Mouse (Mus musculus) neural tube, embryonic 12.5 days (tissue): Measurements from ENCODE around the gene Fam181a. TPM values are rescaled to one million over a fixed set of nuclear protein-coding genes. Genes with fewer than 3 reads are reported as not detected.

Experiments used
- ATAC-seq: fragments of 200-750 bp; cut with Nextera tagmentation; 2 replicates; pipeline ENCODE4 v1.8.0; 2017; ENCODE audit warnings: low read depth, mild to moderate bottlenecking, moderate TSS enrichment, moderate library complexity; ENCODE audit not compliant: low FRiP score
- H3K27ac ChIP-seq: fragments of 300-500 bp; sonication (generic); 2 replicates; pipeline ENCODE4 v1.5.1; 2016
- H3K27me3 ChIP-seq: fragments of 300-500 bp; sonication (generic); replicated peaks from 2 replicates; pipeline ENCODE4 v1.6.1; 2016; ENCODE audit warnings: mild to moderate bottlenecking
- H3K36me3 ChIP-seq: fragments of 300-500 bp; sonication (generic); 2 replicates; pipeline ENCODE4 v1.6.1; 2016; ENCODE audit warnings: mild to moderate bottlenecking
- H3K4me1 ChIP-seq: fragments of 300-500 bp; sonication (generic); 2 replicates; pipeline ENCODE4 v1.6.1; 2016
- H3K4me2 ChIP-seq: fragments of 300-500 bp; sonication (generic); replicated peaks from 2 replicates; pipeline ENCODE4 v1.6.1; 2016; ENCODE audit warnings: mild to moderate bottlenecking
- H3K4me3 ChIP-seq: fragments of 300-500 bp; sonication (generic); 2 replicates; pipeline ENCODE4 v1.5.1; 2016
- H3K9ac ChIP-seq: fragments of 300-500 bp; sonication (generic); 2 replicates; pipeline ENCODE4 v1.6.1; 2016; ENCODE audit warnings: mild to moderate bottlenecking
- H3K9me3 ChIP-seq: fragments of 300-500 bp; sonication (generic); 2 replicates; pipeline ENCODE4 v1.6.1; 2016; ENCODE audit warnings: mild to moderate bottlenecking
- WGBS: fragments of 180-500 bp; shearing (Covaris S2); methylation state at CpG from one replicate; pipeline ENCODE4 v1.1.7; 2016; 5-methylcytosine and 5-hydroxymethylcytosine counted together
- polyA plus RNA-seq: library from polyadenylated mRNA; unstranded; fragments of >200 nt; fragmentation: Nextera tagmentation; extraction: Ambion mirVana; gene quantifications from 2 replicates; pipeline ENCODE4 v1.2.1, GENCODE M21; 2016

The Fam181a gene
- polyA plus RNA-seq, 1 experiment from 2014 or later = 21.3 TPM

GRCm38 (mm10) chr12:103315831-103316545, 5.2 kb downstream of the Fam181a start:
- peak overlapping the region; percentile 66 for H3K4me2 ChIP-seq
- H3K27me3 ChIP-seq = peaks cover 3% of the 10 kb centered on the region; the same call in 1 of the 2 replicates
- H3K27ac ChIP-seq = peak overlapping the region; percentile 46; the same call in 1 of the 2 replicates
- peak overlapping the region; percentile 55 for H3K9ac ChIP-seq
- no peaks in the 10 kb centered on the region for H3K9me3 ChIP-seq
- H3K36me3 ChIP-seq = no peaks in the 10 kb centered on the region
- peaks cover 46% of the 10 kb centered on the region for H3K4me1 ChIP-seq
- H3K4me3 ChIP-seq = peak overlapping the region; percentile 40
- 25% methylated on average over 20 of the region's 20 CpGs for WGBS
- ATAC-seq = no peak

DNA sequence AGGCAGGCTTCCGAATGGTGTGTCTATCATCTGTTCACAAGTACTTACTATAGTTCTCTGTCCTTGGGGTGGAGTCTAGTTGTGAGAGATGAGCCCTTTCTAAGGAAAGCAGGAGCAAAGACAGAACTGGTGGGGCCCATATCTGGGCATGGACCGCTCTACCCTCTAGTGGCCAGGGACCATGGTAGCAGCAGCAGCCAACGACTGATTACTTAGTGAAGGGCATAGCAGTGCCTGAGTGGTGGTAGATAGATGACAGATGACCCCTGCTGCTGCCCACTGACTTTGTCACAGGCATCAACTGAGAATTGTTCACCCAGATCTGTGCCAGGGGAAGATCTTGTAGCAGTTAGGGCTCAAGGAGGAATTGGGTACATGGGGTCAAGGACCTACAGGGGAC, 12.0 kb downstream of the Fam181a start:
- no peak overlapping the region for H3K27ac ChIP-seq
- peaks cover 5% of the 10 kb centered on the region; the same call in 1 of the 2 replicates for H3K4me1 ChIP-seq
- 26% methylated on average over 3 of the region's 3 CpGs for WGBS
- no peaks in the 10 kb centered on the region for H3K36me3 ChIP-seq
- no peak overlapping the region for H3K4me3 ChIP-seq
- H3K27me3 ChIP-seq = peaks cover 21% of the 10 kb centered on the region
- no peak overlapping the region for H3K4me2 ChIP-seq
- ATAC-seq = peak; percentile 34; the same call in 1 of the 2 replicates
- H3K9me3 ChIP-seq = no peaks in the 10 kb centered on the region
- H3K9ac ChIP-seq = no peak overlapping the region

DNA sequence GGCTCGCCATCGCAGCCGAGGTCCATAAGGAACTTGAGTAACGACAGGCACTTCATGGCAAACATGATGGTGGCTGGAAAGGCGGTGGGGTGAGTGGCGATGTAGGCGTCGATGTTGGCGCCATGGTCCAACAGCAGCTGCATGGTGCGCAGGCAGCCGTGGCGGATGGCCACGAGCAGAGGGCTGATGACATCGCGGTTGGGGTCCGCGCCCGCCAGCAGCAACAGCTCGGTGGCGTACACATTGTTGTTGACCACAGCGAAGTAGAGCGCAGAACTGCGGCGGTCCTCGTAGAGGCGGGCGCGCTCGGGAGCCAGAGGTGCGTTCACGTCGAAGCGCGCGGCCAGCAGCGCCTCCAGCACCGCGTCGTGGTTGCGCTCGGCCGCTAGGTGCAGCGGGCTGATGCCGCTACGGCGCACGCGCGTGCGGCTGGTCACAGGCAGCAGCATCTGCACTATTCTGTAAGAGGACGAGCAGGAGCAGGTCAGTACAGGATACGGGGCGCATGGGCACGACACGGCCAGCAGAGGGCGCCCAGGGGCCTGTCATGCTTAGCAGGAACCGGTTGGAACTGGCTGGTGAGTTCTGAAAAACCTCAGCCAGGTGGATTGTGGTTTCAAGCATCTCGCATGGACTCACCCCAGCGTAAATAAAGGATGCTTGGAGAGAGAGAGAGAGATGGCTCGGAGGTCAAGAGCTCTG, 14.5 kb downstream of the Fam181a start:
- Histone ChIP-seq H3K27me3 (peaks cover 33% of the 10 kb centered on the region), H3K4me1 (peaks cover 5% of the 10 kb centered on the region; the same call in 1 of the 2 replicates), H3K9ac (peak overlapping the region; percentile 56), H3K36me3 (no peaks in the 10 kb centered on the region), H3K27ac (no peak overlapping the region), H3K4me2 (peak overlapping the region; percentile 65), H3K4me3 (peak overlapping the region; percentile 31), H3K9me3 (no peaks in the 10 kb centered on the region)
- peak; percentile 95 for ATAC-seq
- 7% methylated on average over 60 of the region's 60 CpGs for WGBS

DNA sequence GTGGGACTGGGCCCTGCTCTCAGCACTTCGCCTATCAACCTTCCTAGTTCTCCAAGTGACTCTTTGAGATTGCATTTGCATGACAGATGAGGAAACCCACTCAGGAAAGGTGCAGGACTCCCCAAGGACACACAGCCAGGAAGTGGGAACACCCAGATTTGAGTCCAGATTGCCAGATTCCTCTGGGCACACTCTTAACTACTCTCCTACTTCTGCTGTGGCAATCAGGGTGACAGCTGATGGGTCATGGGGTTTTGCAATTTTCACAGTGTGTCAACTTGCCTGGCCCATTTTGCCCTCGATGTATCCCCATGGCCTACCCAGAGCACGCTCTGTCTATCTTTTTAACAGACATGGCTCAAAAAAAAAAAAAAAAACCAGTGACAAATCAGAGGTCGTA, 15.8 kb downstream of the Fam181a start:
- Histone ChIP-seq H3K27ac (no peak overlapping the region), H3K9ac (no peak overlapping the region), H3K27me3 (peaks cover 33% of the 10 kb centered on the region), H3K4me2 (no peak overlapping the region), H3K4me1 (peaks cover 5% of the 10 kb centered on the region; the same call in 1 of the 2 replicates), H3K4me3 (no peak overlapping the region), H3K9me3 (no peaks in the 10 kb centered on the region), H3K36me3 (no peaks in the 10 kb centered on the region)
- WGBS = 45% methylated on average over 4 of the region's 4 CpGs
- ATAC-seq = no peak

DNA sequence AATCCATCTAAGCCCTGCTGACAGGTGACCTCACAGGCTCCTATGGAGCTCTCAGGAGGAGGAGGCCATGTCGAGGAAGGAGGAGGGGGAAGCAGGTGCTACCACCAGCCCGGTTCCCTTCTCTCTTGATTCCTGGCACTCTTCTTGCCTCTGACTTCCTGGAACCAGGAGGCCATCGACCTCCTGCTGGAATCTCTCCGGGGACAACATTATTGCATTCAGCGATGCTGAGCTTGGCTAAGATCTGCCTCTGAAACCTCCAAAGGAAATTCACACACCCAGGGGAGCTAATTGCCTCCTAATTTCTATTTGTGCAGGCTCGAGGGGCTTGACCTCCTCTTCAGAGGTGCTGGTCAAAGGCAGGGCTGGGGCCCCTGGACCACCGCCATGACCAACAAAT, 16.3 kb downstream of the Fam181a start:
- WGBS = 9% methylated on average over 7 of the region's 7 CpGs
- no peaks in the 10 kb centered on the region for H3K36me3 ChIP-seq
- H3K9me3 ChIP-seq = no peaks in the 10 kb centered on the region
- no peak overlapping the region for H3K9ac ChIP-seq
- H3K27me3 ChIP-seq = peaks cover 33% of the 10 kb centered on the region
- H3K4me3 ChIP-seq = no peak overlapping the region
- peaks cover 5% of the 10 kb centered on the region; the same call in 1 of the 2 replicates for H3K4me1 ChIP-seq
- H3K27ac ChIP-seq = no peak overlapping the region
- ATAC-seq = no peak
- H3K4me2 ChIP-seq = no peak overlapping the region

GRCm38 (mm10) chr12:103328448-103329191, 17.8 kb downstream of the Fam181a start:
- no peaks in the 10 kb centered on the region for H3K9me3 ChIP-seq
- no peak overlapping the region for H3K9ac ChIP-seq
- no peak overlapping the region for H3K4me3 ChIP-seq
- no peaks in the 10 kb centered on the region for H3K36me3 ChIP-seq
- H3K27me3 ChIP-seq = peaks cover 27% of the 10 kb centered on the region
- peaks cover 5% of the 10 kb centered on the region; the same call in 1 of the 2 replicates for H3K4me1 ChIP-seq
- 72% methylated on average over 7 of the region's 7 CpGs for WGBS
- H3K27ac ChIP-seq = no peak overlapping the region
- H3K4me2 ChIP-seq = no peak overlapping the region
- ATAC-seq = no peak

DNA sequence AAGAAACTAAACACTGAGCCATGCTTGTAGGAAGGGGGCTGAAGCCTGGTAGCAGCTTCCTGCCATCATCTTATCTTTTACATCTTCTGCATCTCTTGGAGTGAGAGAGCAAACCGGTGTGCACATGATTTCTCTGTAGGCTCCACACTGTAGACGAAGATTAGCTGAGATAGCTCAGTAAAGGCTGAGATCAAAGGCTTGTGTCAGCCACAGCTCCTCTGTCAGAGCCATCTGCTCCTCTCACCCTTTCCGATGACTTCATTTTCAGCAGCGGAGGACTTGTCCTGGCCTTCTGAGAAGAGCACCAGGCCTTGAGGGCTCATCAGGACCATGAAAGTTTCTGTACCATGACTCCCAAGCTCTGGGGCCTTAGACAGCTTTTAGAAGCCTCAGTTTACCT, 20.7 kb downstream of the Fam181a start:
- Histone ChIP-seq H3K27me3 (peaks cover 12% of the 10 kb centered on the region; the same call in 1 of the 2 replicates), H3K27ac (no peak overlapping the region), H3K4me1 (no peaks in the 10 kb centered on the region; the same call in 1 of the 2 replicates), H3K9me3 (no peaks in the 10 kb centered on the region), H3K4me2 (no peak overlapping the region), H3K9ac (no peak overlapping the region), H3K36me3 (no peaks in the 10 kb centered on the region), H3K4me3 (no peak overlapping the region)
- 71% methylated on average over 4 of the region's 4 CpGs for WGBS
- no peak for ATAC-seq

DNA sequence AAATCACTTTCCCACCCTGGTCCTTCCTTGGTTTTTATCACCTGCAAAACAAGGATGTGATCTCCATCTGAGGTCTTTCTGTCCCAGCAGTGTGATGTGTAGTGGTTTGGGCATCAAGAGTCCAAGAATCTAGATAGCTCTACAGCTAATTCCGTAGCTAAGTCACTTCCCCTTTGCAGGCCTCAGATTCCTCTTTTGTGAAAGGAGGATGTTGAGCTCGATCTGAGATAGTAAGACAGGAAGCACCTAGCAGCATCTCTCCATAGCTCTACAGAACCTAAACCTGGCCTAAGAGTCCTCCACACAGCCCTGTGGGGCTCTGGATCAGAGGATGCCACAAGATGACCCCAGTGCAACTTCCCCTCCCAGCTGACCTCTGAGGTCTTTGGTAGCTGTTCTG, 22.1 kb downstream of the Fam181a start:
- H3K9ac ChIP-seq = no peak overlapping the region
- ATAC-seq = no peak
- no peak overlapping the region for H3K27ac ChIP-seq
- WGBS = 82% methylated on average over 2 of the region's 2 CpGs
- no peaks in the 10 kb centered on the region for H3K9me3 ChIP-seq
- H3K36me3 ChIP-seq = no peaks in the 10 kb centered on the region
- H3K4me2 ChIP-seq = no peak overlapping the region
- H3K4me1 ChIP-seq = no peaks in the 10 kb centered on the region
- H3K27me3 ChIP-seq = peaks cover 12% of the 10 kb centered on the region; the same call in 1 of the 2 replicates
- H3K4me3 ChIP-seq = no peak overlapping the region

DNA sequence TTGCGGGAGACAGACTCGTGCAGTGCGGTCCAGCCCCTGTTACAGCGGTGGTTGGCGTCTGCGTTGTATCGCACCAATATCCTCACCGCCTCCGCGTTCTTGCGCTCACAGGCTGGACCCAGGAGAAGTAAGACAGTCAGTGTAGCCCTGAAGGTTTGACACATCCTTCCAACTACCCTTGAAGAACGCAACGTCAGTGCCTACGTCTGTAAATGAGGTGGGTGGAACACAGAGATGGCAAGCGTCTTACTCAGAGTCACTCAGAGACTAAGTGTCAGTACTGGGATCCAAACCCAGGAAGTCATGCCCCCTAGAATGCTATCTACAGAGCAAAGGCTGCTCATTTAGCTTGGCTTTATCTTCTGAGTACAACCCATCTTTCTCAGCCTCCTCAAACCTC, 22.7 kb downstream of the Fam181a start:
- H3K36me3 ChIP-seq = no peaks in the 10 kb centered on the region
- H3K4me3 ChIP-seq = no peak overlapping the region
- H3K9me3 ChIP-seq = no peaks in the 10 kb centered on the region
- H3K4me1 ChIP-seq = no peaks in the 10 kb centered on the region
- H3K27me3 ChIP-seq = peaks cover 12% of the 10 kb centered on the region; the same call in 1 of the 2 replicates
- no peak overlapping the region for H3K4me2 ChIP-seq
- ATAC-seq = no peak
- 96% methylated on average over 15 of the region's 15 CpGs for WGBS
- H3K9ac ChIP-seq = no peak overlapping the region
- no peak overlapping the region for H3K27ac ChIP-seq

DNA sequence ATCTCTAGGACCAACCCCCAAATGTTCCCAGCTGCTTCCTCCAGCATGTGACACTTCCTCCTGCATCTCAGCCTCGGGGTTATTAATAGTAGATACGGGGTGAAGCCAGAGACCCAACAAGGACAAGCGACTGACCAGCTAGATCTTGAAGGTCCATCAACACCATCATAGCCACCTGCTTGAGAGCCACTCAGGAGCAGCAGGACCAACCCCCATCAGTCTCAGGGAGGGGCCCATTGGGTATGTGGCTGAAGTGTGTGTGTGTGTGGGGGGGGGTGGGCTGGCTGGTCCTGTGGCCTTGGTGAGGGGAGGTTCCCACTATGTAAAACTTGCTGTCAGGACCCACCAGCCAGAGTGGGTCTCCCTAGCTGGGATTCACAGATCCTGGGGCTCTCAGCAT, 26.0 kb downstream of the Fam181a start:
- Histone ChIP-seq H3K36me3 (no peaks in the 10 kb centered on the region), H3K27ac (no peak overlapping the region), H3K27me3 (no peaks in the 10 kb centered on the region), H3K4me1 (no peaks in the 10 kb centered on the region), H3K9me3 (no peaks in the 10 kb centered on the region), H3K4me3 (no peak overlapping the region), H3K4me2 (no peak overlapping the region), H3K9ac (no peak overlapping the region)
- ATAC-seq = no peak
- 89% methylated on average over 3 of the region's 3 CpGs for WGBS

DNA sequence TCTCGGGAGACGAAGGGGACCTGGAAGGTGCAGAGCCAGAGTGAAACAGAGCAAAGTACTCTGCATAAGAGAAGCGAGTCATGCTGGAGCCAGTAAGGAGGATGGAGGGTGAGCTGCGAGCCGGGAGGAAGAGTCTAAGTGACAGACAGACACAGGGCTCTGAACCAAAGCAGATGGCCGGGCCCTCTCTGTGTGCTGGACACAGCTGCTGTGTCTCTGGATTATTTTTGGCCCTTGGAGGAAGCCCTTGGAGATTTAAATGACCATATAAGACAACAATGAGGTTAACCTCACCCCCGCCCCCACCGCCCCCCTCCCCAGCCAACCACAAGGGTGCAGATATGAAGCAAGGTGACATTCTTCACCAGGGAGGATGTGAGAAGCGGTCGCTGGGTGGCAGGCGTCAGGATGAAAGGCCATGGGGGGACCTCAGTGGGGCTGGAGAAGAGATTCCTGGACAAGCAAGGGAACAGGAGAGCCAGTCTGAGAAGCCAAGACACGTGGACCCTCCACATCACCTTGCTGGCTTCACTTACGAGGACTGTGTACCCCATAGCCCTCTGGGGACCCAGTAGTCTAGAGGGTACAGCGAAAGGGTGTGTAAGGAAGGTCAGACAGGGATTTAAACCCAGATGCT, 27.5 kb downstream of the Fam181a start:
- Histone ChIP-seq H3K36me3 (no peaks in the 10 kb centered on the region), H3K9ac (no peak overlapping the region), H3K27me3 (no peaks in the 10 kb centered on the region), H3K4me1 (no peaks in the 10 kb centered on the region), H3K9me3 (no peaks in the 10 kb centered on the region), H3K4me2 (no peak overlapping the region), H3K4me3 (no peak overlapping the region), H3K27ac (no peak overlapping the region)
- WGBS = 82% methylated on average over 14 of the region's 14 CpGs
- ATAC-seq = no peak

GRCm38 (mm10) chr12:103341212-103341611, 30.4 kb downstream of the Fam181a start:
- Histone ChIP-seq H3K9me3 (no peaks in the 10 kb centered on the region), H3K9ac (no peak overlapping the region), H3K4me3 (no peak overlapping the region), H3K27ac (no peak overlapping the region), H3K4me2 (no peak overlapping the region), H3K27me3 (no peaks in the 10 kb centered on the region), H3K4me1 (no peaks in the 10 kb centered on the region), H3K36me3 (no peaks in the 10 kb centered on the region)
- WGBS = 91% methylated on average over 5 of the region's 5 CpGs
- ATAC-seq = no peak
